Comparison of ENCODE assay signal across 8 mouse cellular contexts in genomic region chr4:129793713-129794329, GRCm38 (mm10). TPM values are rescaled to one million over a fixed set of nuclear protein-coding genes. Genes with fewer than 3 reads are reported as not detected.
DNase-seq lines count a peak whose midpoint lies in the region; ATAC-seq lines count a peak whose summit lies in the region.

No protein-coding gene starts in this region.

- no peaks in the 10 kb centered on the region for H3K27me3 ChIP-seq in heart, embryonic 15.5 days
- no peaks in the 10 kb centered on the region for H3K27me3 ChIP-seq in liver, embryonic 11.5 days (replicated peaks; ENCODE audit: control insufficient read depth, insufficient read depth, low read length)
- H3K27me3 ChIP-seq in stomach, embryonic 14.5 days (ENCODE audit: control insufficient read depth, insufficient read depth, low read length): no peaks in the 10 kb centered on the region

- no peaks in the 10 kb centered on the region for H3K9me3 ChIP-seq in heart, embryonic 15.5 days (replicated peaks)
- H3K9me3 ChIP-seq in liver, embryonic 11.5 days (ENCODE audit: control insufficient read depth, low read length): no peaks in the 10 kb centered on the region
- H3K9me3 ChIP-seq in stomach, embryonic 14.5 days (ENCODE audit: control insufficient read depth, low read depth, low read length): no peaks in the 10 kb centered on the region

- H3K9ac ChIP-seq in heart, embryonic 15.5 days: no peak overlapping the region
- no peak overlapping the region for H3K9ac ChIP-seq in liver, embryonic 11.5 days (ENCODE audit: low read depth, low read length)
- no peak overlapping the region for H3K9ac ChIP-seq in stomach, embryonic 14.5 days (replicated peaks; ENCODE audit: low read depth, low read length)

- no peak for DNase-seq in heart, postnatal 4 days
- no peak for DNase-seq in liver, embryonic 11.5 days (ENCODE audit: low spot score)
- DNase-seq in layer of hippocampus, adult 9-11 months: no peak
- no peak for DNase-seq in embryo, embryonic 10 days (ENCODE audit: low spot score)
- no peak for DNase-seq in left cerebral cortex, postnatal 4 days

- intact Hi-C loops in left cerebral cortex, postnatal 4 days (cut with DNase I): no loop called here

- no peak; the same call in 1 of the 2 replicates for ATAC-seq in heart, embryonic 15.5 days (replicated peaks; ENCODE audit: insufficient number of reproducible peaks, insufficient read depth, low FRiP score, low read depth)
- ATAC-seq in activated CD4-positive, CD25-positive, alpha-beta regulatory T cell, adult 4 months: peak; percentile 99
- peak; percentile 66 for ATAC-seq in liver, embryonic 11.5 days (replicated peaks; ENCODE audit: low FRiP score)
- 0 out of 2 replicates have a peak, but pooled peaks have one; percentile 43 for ATAC-seq in stomach, embryonic 14.5 days (ENCODE audit: insufficient number of reproducible peaks, insufficient read depth, low FRiP score, low read depth)

- H3K27ac ChIP-seq in heart, embryonic 15.5 days: peak overlapping the region; percentile 86; the same call in 1 of the 2 replicates
- peak overlapping the region; percentile 20; the same call in 1 of the 2 replicates for H3K27ac ChIP-seq in liver, embryonic 11.5 days (ENCODE audit: low read depth, low read length)
- 0 out of 2 replicates have a peak overlapping the region, but pooled peaks have one; percentile 28 for H3K27ac ChIP-seq in stomach, embryonic 14.5 days (ENCODE audit: low read length)

- 67% methylated on average over 5 of the region's 5 CpGs for WGBS in heart, embryonic 15.5 days
- WGBS in liver, embryonic 11.5 days: 34% methylated on average over 5 of the region's 5 CpGs
- WGBS in stomach, embryonic 14.5 days: 70% methylated on average over 5 of the region's 5 CpGs

- no peak overlapping the region for H3K4me2 ChIP-seq in heart, embryonic 15.5 days
- H3K4me2 ChIP-seq in liver, embryonic 11.5 days: peak overlapping the region; percentile 17; the same call in 1 of the 2 replicates
- no peak overlapping the region for H3K4me2 ChIP-seq in stomach, embryonic 14.5 days (replicated peaks; ENCODE audit: low read depth, low read length)

- H3K4me3 ChIP-seq in heart, embryonic 15.5 days: no peak overlapping the region
- H3K4me3 ChIP-seq in liver, embryonic 11.5 days (ENCODE audit: low read depth, low read length): no peak overlapping the region
- no peak overlapping the region for H3K4me3 ChIP-seq in stomach, embryonic 14.5 days (ENCODE audit: low read depth, low read length)

- H3K36me3 ChIP-seq in heart, embryonic 15.5 days: no peaks in the 10 kb centered on the region
- H3K36me3 ChIP-seq in liver, embryonic 11.5 days (ENCODE audit: control insufficient read depth, insufficient read depth, low read length): no peaks in the 10 kb centered on the region
- H3K36me3 ChIP-seq in stomach, embryonic 14.5 days (ENCODE audit: control insufficient read depth, insufficient read depth, low read length): no peaks in the 10 kb centered on the region

- peaks cover 30% of the 10 kb centered on the region for H3K4me1 ChIP-seq in heart, embryonic 15.5 days (replicated peaks)
- H3K4me1 ChIP-seq in liver, embryonic 11.5 days (replicated peaks; ENCODE audit: control insufficient read depth, insufficient read depth, low read length): peaks cover 45% of the 10 kb centered on the region
- H3K4me1 ChIP-seq in stomach, embryonic 14.5 days (ENCODE audit: control insufficient read depth, insufficient read depth, low read length): peaks cover 30% of the 10 kb centered on the region

RNA-seq across cellular contexts. Expression of gene Ptp4a2, which starts 17.2 kb away (rescaled TPM):
- 347 and 442 TPM in 2 replicates for polyA plus RNA-seq in heart, embryonic 15.5 days (2015; fragmentation: Nextera tagmentation; extraction: Ambion mirVana)
- total RNA-seq in heart, postnatal 4 days (2021): 100 to 1,000 TPM; 293 to 301 TPM
- 1,000 to 10,000 TPM; 1,863 to 2,031 TPM for polyA plus RNA-seq in activated CD4-positive, CD25-positive, alpha-beta regulatory T cell, adult 4 months (2017; shearing (Covaris generic))
- polyA plus RNA-seq in liver, embryonic 11.5 days (2014; fragmentation: Nextera tagmentation; extraction: Ambion mirVana): 279 and 298 TPM in 2 replicates
- polyA plus RNA-seq in stomach, embryonic 14.5 days (2014; fragmentation: Nextera tagmentation; extraction: Ambion mirVana): 252 and 294 TPM in 2 replicates
- total RNA-seq in left cerebral cortex, postnatal 4 days (2021): 100 to 1,000 TPM; 133 to 141 TPM

RNA-seq across cellular contexts. Expression of gene Khdrbs1, which starts 51.7 kb away (rescaled TPM):
- 64.8 and 73.1 TPM in 2 replicates for polyA plus RNA-seq in heart, embryonic 15.5 days (2015; fragmentation: Nextera tagmentation; extraction: Ambion mirVana)
- 100 to 1,000 TPM; 102 to 110 TPM for total RNA-seq in heart, postnatal 4 days (2021)
- polyA plus RNA-seq in activated CD4-positive, CD25-positive, alpha-beta regulatory T cell, adult 4 months (2017; shearing (Covaris generic)): 10 to 100 TPM; 34.4 to 34.7 TPM
- 78.4 and 83.3 TPM in 2 replicates for polyA plus RNA-seq in liver, embryonic 11.5 days (2014; fragmentation: Nextera tagmentation; extraction: Ambion mirVana)
- 95.5 and 103 TPM in 2 replicates for polyA plus RNA-seq in stomach, embryonic 14.5 days (2014; fragmentation: Nextera tagmentation; extraction: Ambion mirVana)
- total RNA-seq in left cerebral cortex, postnatal 4 days (2021): 100 to 1,000 TPM; 164 to 166 TPM

Comparison
In these comparisons a context has a peak if more than half of its experiments do, and no peak if none do; other contexts are left out.
1. H3K27ac ChIP-seq: peak in every context shown above with its lines; median percentile 86 in heart, embryonic 15.5 days; 28 in stomach, embryonic 14.5 days; 20 in liver, embryonic 11.5 days.